Mouse (Mus musculus): Measurements from ENCODE around the gene Alg14. TPM values are rescaled to one million over a fixed set of nuclear protein-coding genes. Genes with fewer than 3 reads are reported as not detected.

Gene Alg14
- total RNA-seq (2021) = 1 to 10 TPM; 7.5 to 7.7 TPM
- long read RNA-seq, experiment 1, partial matches to known transcripts = 0 of 3 reads
- long read RNA-seq, experiment 1, other reads (novel, unspliced or antisense) = 0 of 3 reads
- long read RNA-seq, experiment 2, transcript Alg14-201 (4 exons, 2,037 nt) = major isoform, 5 of 6 reads
- long read RNA-seq, experiment 2, partial matches to known transcripts = 0 of 6 reads
- long read RNA-seq, experiment 2, other reads (novel, unspliced or antisense) = 0 of 6 reads

- intact Hi-C loops (cut with DNase I) = loop anchor here (2.0 kb wide), 2 partner anchors 29 to 121 kb away; partner anchors contain the start of gene Rwdd3
- TF ChIP-seq CTCF (IDR thresholded peaks at IDR 0.05) = peak; percentile 10
- peak within 1 kb of the TSS; percentile 92 for H3K27ac ChIP-seq
- peak; percentile 98 for DNase-seq
- peak within 1 kb of the TSS; percentile 86 for H3K4me3 ChIP-seq
These were observed at the start of gene Alg14 for GRCm38 (mm10) chr3:121291560-121292258. Alg14 (plus strand) TSS chr3:121291773.

GRCm38 (mm10) chr3:121242111-121242936 is 49.2 kb upstream of the Alg14 start:
- no peak for TF ChIP-seq CTCF (IDR thresholded peaks at IDR 0.05)
- Histone ChIP-seq H3K4me3 (no peak overlapping the region), H3K27ac (no peak overlapping the region)
- intact Hi-C loops (cut with DNase I) = no loop called here
- no peak for DNase-seq

- Histone ChIP-seq H3K27ac (no peak overlapping the region), H3K4me3 (no peak overlapping the region)
- intact Hi-C loops (cut with DNase I) = no loop called here
- no peak for DNase-seq
- TF ChIP-seq CTCF (IDR thresholded peaks at IDR 0.05) = no peak
These were observed 48.6 kb upstream of the Alg14 start for GRCm38 (mm10) chr3:121242941-121243340.

GRCm38 (mm10) chr3:121250048-121250447 is 41.5 kb upstream of the Alg14 start:
- DNase-seq = peak; percentile 56
- Histone ChIP-seq H3K27ac (0 out of 2 replicates have a peak overlapping the region, but pooled peaks have one; percentile 8), H3K4me3 (no peak overlapping the region)
- TF ChIP-seq CTCF (IDR thresholded peaks at IDR 0.05) = no peak
- intact Hi-C loops (cut with DNase I) = no loop called here

- H3K27ac ChIP-seq = 0 out of 2 replicates have a peak overlapping the region, but pooled peaks have one; percentile 8
- no peak overlapping the region for H3K4me3 ChIP-seq
- DNase-seq = peak; percentile 28
- no peak for TF ChIP-seq CTCF (IDR thresholded peaks at IDR 0.05)
- intact Hi-C loops (cut with DNase I) = no loop called here
These were observed 40.8 kb upstream of the Alg14 start for GRCm38 (mm10) chr3:121250576-121251433.

- H3K27ac ChIP-seq = peak overlapping the region; percentile 80
- intact Hi-C loops (cut with DNase I) = loop anchor here (5.0 kb wide), 1 partner anchor 38 kb away; no protein-coding TSS in a partner anchor
- TF ChIP-seq CTCF (IDR thresholded peaks at IDR 0.05) = no peak
These were observed 36.1 kb upstream of the Alg14 start for GRCm38 (mm10) chr3:121255501-121255900.

GRCm38 (mm10) chr3:121256131-121256530 is 35.4 kb upstream of the Alg14 start:
- peak; percentile 71 for DNase-seq
- no peak for TF ChIP-seq CTCF (IDR thresholded peaks at IDR 0.05)

More at GRCm38 (mm10) chr3:121255501-121255900, 36.1 kb upstream of the Alg14 start:
- DNase-seq = no peak
- no peak overlapping the region; the same call in 1 of the 2 replicates for H3K4me3 ChIP-seq

GRCm38 (mm10) chr3:121257418-121257817 is 34.2 kb upstream of the Alg14 start:
- Histone ChIP-seq H3K27ac (peak overlapping the region; percentile 80; the same call in 1 of the 2 replicates), H3K4me3 (no peak overlapping the region)
- no peak for DNase-seq
- TF ChIP-seq CTCF (IDR thresholded peaks at IDR 0.05) = no peak
- intact Hi-C loops (cut with DNase I) = loop anchor here (5.0 kb wide), 1 partner anchor 40 kb away; no protein-coding TSS in a partner anchor

More at GRCm38 (mm10) chr3:121256131-121256530, 35.4 kb upstream of the Alg14 start:
- intact Hi-C loops (cut with DNase I) = loop anchor here (5.0 kb wide), 1 partner anchor 39 kb away; no protein-coding TSS in a partner anchor
- Histone ChIP-seq H3K27ac (peak overlapping the region; percentile 80), H3K4me3 (no peak overlapping the region)

- intact Hi-C loops (cut with DNase I) = loop anchor here (5.0 kb wide), 1 partner anchor 41 kb away; no protein-coding TSS in a partner anchor
- peak overlapping the region; percentile 36 for H3K4me3 ChIP-seq
- TF ChIP-seq CTCF (IDR thresholded peaks at IDR 0.05) = no peak
- DNase-seq = peak; percentile 26
- H3K27ac ChIP-seq = 0 out of 2 replicates have a peak overlapping the region, but pooled peaks have one; percentile 24
These were observed 32.8 kb upstream of the Alg14 start for GRCm38 (mm10) chr3:121258521-121259478.

- no peak overlapping the region for H3K27ac ChIP-seq
- no peak for DNase-seq
- H3K4me3 ChIP-seq = no peak overlapping the region
- no peak for TF ChIP-seq CTCF (IDR thresholded peaks at IDR 0.05)
- intact Hi-C loops (cut with DNase I) = no loop called here
These were observed 31.5 kb upstream of the Alg14 start for GRCm38 (mm10) chr3:121260041-121260440.
